In genomic region chr17:6978287-6979248, GRCm38 (mm10) we compare ENCODE assay signal across 8 mouse cellular contexts. TPM values are rescaled to one million over a fixed set of nuclear protein-coding genes. Genes with fewer than 3 reads are reported as not detected.
DNase-seq lines count a peak whose midpoint lies in the region; ATAC-seq lines count a peak whose summit lies in the region.
"Not testable (repeated sequence)": the region's sequence is repeated elsewhere in the genome, so short reads cannot be mapped to it uniquely, and the experiment has no call there.

Gene Gm49721, plus strand, starts transcription at chr17:6978904.

- 2% methylated on average over 52 of the region's 68 CpGs for WGBS in hindbrain, embryonic 15.5 days

- DNase-seq in R1 (ENCODE audit: low read depth, low spot score), result peak; percentile 67
- peak; percentile 63 to 73 for DNase-seq in gastrocnemius, adult 8-10 months (ENCODE audit: low spot score in 2 of 2)
- DNase-seq in left cerebral cortex, adult 11 months (ENCODE audit: low spot score), result peak; percentile 54
- peak; percentile 66 for DNase-seq in lung, postnatal 14 days
- peak; percentile 38 for DNase-seq in ovary, postnatal 10 days (ENCODE audit: low spot score)
- DNase-seq in thymus, postnatal 10 days (ENCODE audit: low spot score in 2 of 2), result peak; percentile 59 to 73

- not testable (repeated sequence) for H3K27me3 ChIP-seq in hindbrain, embryonic 15.5 days

- ATAC-seq in common myeloid progenitor, adult 5-6 weeks (replicated peaks; ENCODE audit: low read depth, poor library complexity, severe bottlenecking), result peak; percentile 93
- peak; percentile 98 for ATAC-seq in hindbrain, embryonic 15.5 days (ENCODE audit: low FRiP score, low read depth)

- H3K27ac ChIP-seq in hindbrain, embryonic 15.5 days (replicated peaks), result not testable (repeated sequence)

- peak within 1 kb of the TSS; percentile 73 for H3K4me2 ChIP-seq in hindbrain, embryonic 15.5 days

- not testable (repeated sequence) for H3K4me1 ChIP-seq in hindbrain, embryonic 15.5 days (replicated peaks)

- peak within 1 kb of the TSS; percentile 67 for H3K9ac ChIP-seq in hindbrain, embryonic 15.5 days

- H3K9me3 ChIP-seq in hindbrain, embryonic 15.5 days, result not testable (repeated sequence)

- not testable (repeated sequence) for H3K36me3 ChIP-seq in hindbrain, embryonic 15.5 days

- H3K4me3 ChIP-seq in hindbrain, embryonic 15.5 days, result peak within 1 kb of the TSS; percentile 53

RNA-seq across cellular contexts. Expression of gene Gm49721, which starts in this region (rescaled TPM):
- total RNA-seq in common myeloid progenitor, adult 5-6 weeks (2017), result not detected in 2 replicates
- total RNA-seq in gastrocnemius, adult 8-10 months (2022), result under 1 TPM in 3 of 4 experiments, not detected in 1; 0.27 to 0.68 (median 0.48) TPM
- polyA plus RNA-seq in hindbrain, embryonic 15.5 days (2015; fragmentation: Nextera tagmentation; extraction: Ambion mirVana), result 0.19 and 0.38 TPM in 2 replicates

Comparison
In these comparisons a context has a peak if more than half of its experiments do, and no peak if none do; other contexts are left out.
1. Peak in ATAC-seq in common myeloid progenitor, adult 5-6 weeks; RNA of the gene not detected or under 1 TPM.
2. Peak in DNase-seq in gastrocnemius, adult 8-10 months; RNA of the gene not detected or under 1 TPM.
3. Peak in ATAC-seq, H3K4me3 ChIP-seq, H3K9ac ChIP-seq and H3K4me2 ChIP-seq in hindbrain, embryonic 15.5 days; RNA of the gene not detected or under 1 TPM.